Mouse (Mus musculus): ENCODE measurements around the gene Sppl3. TPM values are rescaled to one million over a fixed set of nuclear protein-coding genes. Genes with fewer than 3 reads are reported as not detected.

Gene Sppl3
- 70.2 and 71.3 TPM in 2 replicates for polyA plus RNA-seq (2012; rRNA removed)

- DNase-seq (ENCODE audit: extremely low spot score in 1 of 2, low spot score in 1 of 2), result peak; percentile 70 to 94
These were observed at the start of gene Sppl3 for GRCm38 (mm10) chr5:115010577-115011216. Gene Sppl3, plus strand, starts transcription at chr5:115011137.

GRCm38 (mm10) chr5:114961590-114962360 lies 49.2 kb upstream of the Sppl3 start:
- DNase-seq (ENCODE audit: extremely low spot score in 1 of 2, low spot score in 1 of 2), result no peak

GRCm38 (mm10) chr5:114964315-114964966 lies 46.5 kb upstream of the Sppl3 start:
- DNase-seq (ENCODE audit: extremely low spot score in 1 of 2, low spot score in 1 of 2), result no peak

GRCm38 (mm10) chr5:114964967-114965898 lies 45.7 kb upstream of the Sppl3 start:
- DNase-seq (ENCODE audit: extremely low spot score in 1 of 2, low spot score in 1 of 2), result no peak

- no peak for DNase-seq (ENCODE audit: extremely low spot score in 1 of 2, low spot score in 1 of 2)
These were observed 43.2 kb upstream of the Sppl3 start for GRCm38 (mm10) chr5:114967523-114968268.

GRCm38 (mm10) chr5:114968651-114969050 lies 42.3 kb upstream of the Sppl3 start:
- DNase-seq (ENCODE audit: extremely low spot score in 1 of 2, low spot score in 1 of 2), result no peak

GRCm38 (mm10) chr5:114969064-114969463 lies 41.9 kb upstream of the Sppl3 start:
- DNase-seq (ENCODE audit: extremely low spot score in 1 of 2, low spot score in 1 of 2), result no peak

- DNase-seq (ENCODE audit: extremely low spot score in 1 of 2, low spot score in 1 of 2), result no peak
These were observed 41.2 kb upstream of the Sppl3 start for GRCm38 (mm10) chr5:114969609-114970215.

- no peak for DNase-seq (ENCODE audit: extremely low spot score in 1 of 2, low spot score in 1 of 2)
These were observed 40.1 kb upstream of the Sppl3 start, which contains the start of gene Hnf1a for GRCm38 (mm10) chr5:114970824-114971227. Gene Hnf1a, minus strand, starts transcription at chr5:114971094.

- DNase-seq (ENCODE audit: extremely low spot score in 1 of 2, low spot score in 1 of 2), result no peak
These were observed 38.7 kb upstream of the Sppl3 start for GRCm38 (mm10) chr5:114972201-114972600.

- DNase-seq (ENCODE audit: extremely low spot score in 1 of 2, low spot score in 1 of 2), result no peak
These were observed 37.8 kb upstream of the Sppl3 start for GRCm38 (mm10) chr5:114973131-114973530.

GRCm38 (mm10) chr5:114976935-114977334 lies 34.0 kb upstream of the Sppl3 start:
- no peak for DNase-seq (ENCODE audit: extremely low spot score in 1 of 2, low spot score in 1 of 2)

GRCm38 (mm10) chr5:114978473-114978872 lies 32.5 kb upstream of the Sppl3 start:
- DNase-seq (ENCODE audit: extremely low spot score in 1 of 2, low spot score in 1 of 2), result peak in 1 of 2 experiments; percentile 10

- peak in 1 of 2 experiments; percentile 41 for DNase-seq (ENCODE audit: extremely low spot score in 1 of 2, low spot score in 1 of 2)
These were observed 32.1 kb upstream of the Sppl3 start for GRCm38 (mm10) chr5:114978888-114979249.

- DNase-seq (ENCODE audit: extremely low spot score in 1 of 2, low spot score in 1 of 2), result peak; percentile 41 to 89
These were observed 31.5 kb upstream of the Sppl3 start for GRCm38 (mm10) chr5:114979250-114980121.

- DNase-seq (ENCODE audit: extremely low spot score in 1 of 2, low spot score in 1 of 2), result no peak
These were observed 30.7 kb upstream of the Sppl3 start for GRCm38 (mm10) chr5:114980122-114980748.

GRCm38 (mm10) chr5:114982001-114982400 lies 28.9 kb upstream of the Sppl3 start:
- no peak for DNase-seq (ENCODE audit: extremely low spot score in 1 of 2, low spot score in 1 of 2)

- no peak for DNase-seq (ENCODE audit: extremely low spot score in 1 of 2, low spot score in 1 of 2)
These were observed 25.9 kb upstream of the Sppl3 start for GRCm38 (mm10) chr5:114985074-114985473.

Measured in frontal cortex, adult 2 months (tissue).